Mouse (Mus musculus): Measurements from ENCODE around the gene Ptprm.

Ptprm gene

DNA sequence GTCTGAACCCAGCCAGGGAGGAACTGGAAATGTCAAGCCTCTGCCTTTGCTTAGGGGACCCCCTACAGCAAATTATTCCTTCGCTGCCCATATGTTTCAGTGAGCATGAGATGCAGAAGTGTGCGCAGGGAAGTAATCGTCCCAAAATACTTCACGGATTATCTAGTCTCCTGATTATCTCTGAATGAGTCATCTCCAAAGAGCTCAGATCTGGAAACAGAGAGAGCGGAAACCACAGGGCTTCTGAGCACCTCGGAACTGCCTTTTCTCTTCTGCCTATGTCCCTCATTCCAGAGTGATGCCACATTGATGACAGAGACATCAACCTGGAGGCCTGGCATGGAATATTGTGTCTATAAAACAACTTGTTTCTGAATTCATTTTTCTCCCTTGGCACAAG is 11.3 kb downstream of the Ptprm start:
- no peak for DNase-seq

DNA sequence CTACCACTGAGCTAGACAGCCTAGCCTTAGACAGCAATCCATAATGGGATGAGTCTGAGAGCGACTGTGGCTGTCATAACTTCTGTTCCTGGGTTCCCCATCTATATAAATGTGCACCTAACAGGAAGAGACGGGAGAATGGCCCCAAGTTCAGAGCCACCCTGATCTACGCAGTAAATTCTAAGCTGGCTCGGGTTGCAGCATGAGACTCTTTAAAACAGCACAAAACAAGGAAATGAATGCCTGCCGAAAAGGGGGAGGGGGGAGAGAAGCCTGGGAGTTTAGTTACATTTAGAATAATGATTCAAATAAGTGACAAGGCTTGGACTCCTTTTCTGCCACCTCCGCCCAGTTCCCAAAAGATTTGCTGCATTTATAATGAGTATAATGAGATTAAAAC is 13.9 kb downstream of the Ptprm start:
- no peak for DNase-seq

DNA sequence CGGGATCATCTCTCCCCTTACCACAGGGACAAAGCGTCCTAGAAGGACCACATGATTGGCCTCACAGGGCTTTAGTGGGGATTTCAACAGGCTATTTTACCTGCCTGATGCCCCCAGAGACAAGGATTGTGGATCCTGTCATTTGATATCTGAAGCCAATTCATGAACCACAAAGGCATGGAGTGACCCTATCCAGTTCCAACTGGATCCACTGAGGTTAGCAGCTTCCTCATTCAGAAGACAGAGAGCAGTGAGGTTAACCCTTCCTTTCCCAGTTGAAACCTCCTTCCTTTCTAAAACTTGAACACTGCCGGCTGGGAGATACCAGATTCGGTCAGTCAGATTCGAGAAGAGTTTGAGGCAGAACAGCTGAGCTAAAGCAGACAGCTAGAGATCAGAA is 14.7 kb downstream of the Ptprm start:
- no peak for DNase-seq

DNA sequence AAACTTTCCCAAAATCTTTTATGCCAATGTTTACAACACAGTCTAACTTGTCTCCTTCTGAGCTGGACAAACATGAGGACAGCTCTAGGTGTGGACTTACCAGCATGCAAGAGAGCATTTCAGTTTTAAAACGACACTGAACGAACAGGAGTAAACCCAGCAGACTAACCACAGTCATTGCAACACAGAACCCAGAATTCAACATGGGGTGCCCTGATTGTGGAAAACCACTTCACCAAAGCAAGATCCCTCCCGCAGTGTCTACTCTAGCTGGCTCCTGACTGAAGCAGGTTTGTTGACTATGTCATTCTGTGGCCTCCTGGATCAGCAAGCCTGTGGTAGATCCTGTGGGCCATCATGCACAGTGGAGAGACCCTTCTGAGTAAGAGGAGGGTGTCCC is 19.9 kb downstream of the Ptprm start:
- no peak for DNase-seq

DNA sequence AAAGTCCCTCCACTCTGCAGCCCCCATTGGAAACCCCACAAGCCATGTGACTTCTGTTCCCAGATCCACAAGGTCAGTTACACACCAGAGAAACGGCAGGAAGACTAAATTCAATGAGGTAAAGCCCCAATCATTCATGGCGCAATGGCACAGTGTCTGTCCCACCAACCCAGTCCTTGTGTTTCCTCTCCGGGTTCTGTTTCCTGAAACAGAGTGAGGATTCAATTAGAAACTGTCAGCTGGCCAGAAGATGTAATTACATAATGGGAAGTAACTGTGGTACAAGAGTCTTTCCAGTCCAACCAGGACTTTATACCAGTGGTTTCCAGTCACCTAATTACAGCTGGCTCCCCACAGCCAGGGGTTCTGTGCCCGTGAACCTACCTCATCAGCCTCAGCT is 24.8 kb downstream of the Ptprm start:
- no peak for DNase-seq

DNA sequence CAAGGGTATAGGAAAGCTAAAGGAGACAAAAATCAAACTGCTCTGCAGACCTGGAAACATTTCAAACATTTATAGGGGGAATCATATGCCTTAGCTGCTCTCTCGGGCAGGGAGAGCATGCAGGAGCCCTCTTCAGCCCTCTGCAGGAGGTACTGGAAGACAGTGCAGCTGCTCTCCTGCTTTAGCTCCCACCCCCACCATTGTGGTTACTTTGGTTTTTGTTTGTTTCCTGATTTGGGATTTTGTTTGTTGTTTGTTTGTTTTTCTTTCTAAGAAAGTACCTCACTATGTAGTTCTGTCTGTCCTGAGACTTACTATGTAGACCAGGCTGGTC is 29.8 kb downstream of the Ptprm start:
- no peak for DNase-seq

DNA sequence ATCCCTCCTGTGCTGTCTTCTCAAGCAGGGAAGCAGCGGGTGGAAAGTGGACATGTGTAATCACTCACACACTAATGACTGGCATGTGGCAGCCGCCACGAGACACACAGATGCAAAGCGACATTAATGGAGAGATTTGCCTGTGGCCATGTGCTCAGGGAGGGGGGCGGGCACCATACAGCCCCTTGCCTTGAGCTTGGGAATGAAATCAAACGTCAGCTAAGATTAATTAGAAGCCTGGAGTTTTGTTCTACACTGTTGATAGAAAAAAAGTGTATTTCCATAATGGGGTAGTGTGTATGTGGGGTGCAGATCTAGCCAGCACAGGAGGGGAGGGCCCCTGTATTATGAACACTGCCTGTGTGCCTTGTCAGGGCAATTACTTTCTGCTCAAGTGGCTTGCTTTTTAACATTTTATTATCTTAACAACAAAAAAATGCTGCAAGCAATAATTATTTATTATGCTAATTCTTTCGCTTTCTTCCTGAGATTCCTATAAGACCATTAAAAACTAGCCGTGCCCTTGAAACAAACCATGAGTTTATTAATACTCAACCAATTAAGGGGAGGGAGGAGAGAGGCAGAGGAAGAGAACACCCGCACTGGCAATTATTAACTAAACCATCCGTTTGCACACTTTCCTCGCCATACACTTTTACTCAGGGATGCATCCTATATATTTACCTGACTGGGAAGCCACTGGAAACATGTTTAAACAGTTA is 30.3 kb downstream of the Ptprm start:
- DNase-seq = no peak

DNA sequence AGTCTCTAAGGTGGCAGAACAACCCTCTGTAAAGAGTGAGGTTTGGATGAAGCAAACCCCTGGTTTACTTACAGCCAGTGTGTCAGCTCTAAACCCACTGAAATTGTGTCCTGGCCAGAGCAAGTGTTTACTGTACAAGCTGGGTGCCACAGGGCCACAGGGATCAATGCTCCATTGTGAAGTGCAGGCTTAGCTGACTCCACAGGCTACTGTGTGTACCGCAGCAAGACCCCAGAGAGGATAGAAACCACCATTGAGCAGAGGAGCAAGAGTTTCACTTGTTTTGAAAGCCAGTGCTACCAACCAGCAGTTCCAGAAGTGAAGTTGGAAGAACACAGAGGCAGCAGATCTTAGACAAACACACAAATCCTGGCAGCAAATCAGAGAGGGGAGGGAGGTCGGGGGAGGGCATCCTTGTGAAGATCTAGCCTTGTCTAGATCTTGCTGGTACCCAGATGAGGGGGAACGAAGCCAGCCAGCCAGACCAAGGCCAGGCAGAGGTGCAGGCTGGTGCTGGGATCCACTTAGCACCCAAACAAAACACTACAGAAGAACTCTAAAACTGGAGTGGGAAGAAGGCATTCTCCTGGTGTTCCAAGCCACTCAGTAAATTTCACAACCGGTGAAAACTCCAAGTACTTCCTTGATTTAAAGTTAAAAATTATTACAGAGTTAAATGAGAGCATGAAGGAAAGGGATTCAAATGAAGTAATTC is 39.6 kb downstream of the Ptprm start:
- DNase-seq = no peak

DNA sequence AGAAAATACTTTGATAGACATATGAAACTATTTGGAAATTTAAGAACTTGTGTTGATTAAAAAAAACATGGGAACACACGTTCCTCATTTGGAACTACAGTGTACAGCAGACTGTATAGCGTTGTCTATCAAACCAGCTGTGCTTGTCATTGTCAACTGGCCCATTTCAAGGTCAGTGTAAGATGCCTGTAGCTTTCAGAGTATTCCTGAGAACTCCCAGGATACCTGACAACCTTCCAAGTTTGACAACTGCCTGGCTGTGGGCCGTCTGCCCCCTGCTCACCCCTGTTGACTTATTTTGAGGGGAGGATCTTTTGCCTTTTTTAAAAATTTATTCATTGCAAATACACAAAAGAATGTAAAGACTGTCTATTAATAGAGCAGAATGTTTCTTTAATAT is 45.8 kb downstream of the Ptprm start:
- DNase-seq = no peak

DNA sequence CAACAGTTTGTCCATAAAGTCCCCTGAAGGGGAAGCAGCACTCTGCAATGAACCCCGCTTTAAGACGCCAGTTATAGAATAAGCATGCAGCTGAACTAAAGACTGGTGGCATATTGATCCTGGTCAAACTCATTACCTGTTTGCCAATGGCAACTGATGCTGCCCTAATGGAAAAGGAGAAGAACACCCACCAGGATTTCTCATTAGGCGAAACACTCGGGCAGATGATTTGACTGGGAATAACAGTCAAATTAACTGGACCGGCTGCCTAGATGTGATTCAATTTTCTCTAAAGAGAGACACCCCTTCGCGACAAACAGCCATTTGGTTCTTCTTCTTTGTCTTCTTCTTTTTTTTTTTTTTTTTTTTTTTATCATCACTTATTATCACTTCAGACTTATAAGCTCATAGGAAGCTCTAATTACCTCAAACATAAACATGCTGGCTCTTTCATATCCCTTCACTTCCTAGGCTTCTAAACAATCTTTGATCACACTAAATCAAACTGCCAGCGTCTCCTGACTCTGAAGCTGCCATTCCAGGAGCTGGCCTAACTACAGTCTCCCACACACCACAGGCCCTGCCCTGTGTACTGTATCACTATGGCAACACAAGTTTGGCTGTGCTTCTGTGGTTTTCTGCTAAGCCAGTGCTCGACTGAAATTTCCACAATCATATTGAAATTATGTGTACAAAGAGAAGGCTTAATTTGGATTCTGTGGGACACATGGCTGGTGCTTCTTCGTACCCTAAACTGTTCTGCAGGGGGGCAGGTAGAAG is 48.0 kb downstream of the Ptprm start:
- DNase-seq = no peak

DNA sequence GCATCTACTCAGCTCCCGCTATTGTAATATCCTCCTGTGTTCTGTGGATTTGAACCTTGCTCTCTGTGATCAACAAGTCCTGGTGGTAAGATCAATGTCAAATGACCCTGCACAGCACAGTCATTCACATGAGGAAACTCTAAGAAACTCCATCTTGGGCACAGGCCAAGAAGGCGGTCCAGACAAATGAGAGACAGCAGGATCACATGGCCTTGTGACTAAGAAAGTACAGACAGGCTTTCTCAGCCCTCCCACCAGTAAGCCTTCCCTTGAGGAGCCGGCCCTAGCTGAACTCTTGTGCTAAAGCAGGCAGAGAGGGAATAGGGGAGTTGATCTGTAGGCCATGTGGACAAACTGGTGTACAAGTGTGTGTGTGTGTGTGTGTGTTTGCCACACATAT is 49.4 kb downstream of the Ptprm start:
- DNase-seq = no peak

DNA sequence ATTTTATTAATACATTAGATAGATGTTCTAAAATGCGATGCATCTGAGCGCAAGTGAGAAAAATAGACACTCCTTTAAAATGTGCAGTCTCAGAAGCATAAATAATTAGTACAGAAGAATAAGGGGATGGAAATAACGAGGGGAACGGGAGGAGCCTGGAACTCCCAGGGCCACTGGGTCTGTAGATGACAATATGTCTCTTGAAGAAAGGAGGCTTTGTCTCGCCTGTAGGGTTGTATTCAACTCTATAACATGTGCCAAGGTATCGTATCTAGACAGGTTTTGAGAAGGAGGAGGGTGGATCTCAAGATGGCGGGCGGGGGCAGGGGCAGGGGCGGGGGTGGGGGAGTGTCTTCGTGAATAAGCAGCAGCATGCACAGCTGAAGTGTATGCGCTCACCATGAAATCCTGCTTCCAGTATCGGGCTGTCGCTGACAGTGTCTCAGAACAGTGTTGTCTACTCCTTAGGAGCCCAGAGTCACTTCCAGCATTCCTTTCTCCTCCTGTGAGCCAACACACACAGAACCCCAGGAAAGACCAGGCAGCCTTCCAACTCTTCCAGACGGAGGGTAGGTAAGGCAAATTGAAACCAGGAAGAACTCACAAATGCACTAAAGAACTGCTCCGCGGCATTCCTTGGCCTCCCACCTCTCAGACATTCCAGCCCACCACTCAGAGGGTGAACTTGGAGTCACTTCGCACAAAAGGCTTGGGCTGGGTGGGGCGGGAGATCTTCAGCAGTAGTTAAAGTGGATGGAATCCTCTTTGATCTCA is 50.7 kb downstream of the Ptprm start:
- DNase-seq = no peak

DNA sequence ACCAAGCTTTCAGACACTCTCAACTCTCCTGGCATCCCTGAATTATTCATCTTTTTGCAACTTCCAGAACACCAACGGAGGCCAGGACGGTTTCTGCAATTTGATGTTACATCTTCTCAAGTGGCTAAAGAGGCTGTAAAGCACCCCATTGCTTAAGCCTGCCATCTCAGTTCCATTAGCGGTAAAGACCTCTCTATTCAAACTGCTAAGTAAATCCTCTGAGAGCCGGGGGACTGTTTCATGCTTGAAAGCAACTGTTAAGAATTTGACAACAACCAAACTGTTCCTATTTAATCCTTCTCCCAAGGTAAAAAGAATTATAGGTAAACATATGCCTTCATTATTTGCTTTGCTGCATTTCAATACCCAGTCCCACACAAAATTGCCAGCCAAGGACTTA is 51.7 kb downstream of the Ptprm start:
- no peak for DNase-seq

DNA sequence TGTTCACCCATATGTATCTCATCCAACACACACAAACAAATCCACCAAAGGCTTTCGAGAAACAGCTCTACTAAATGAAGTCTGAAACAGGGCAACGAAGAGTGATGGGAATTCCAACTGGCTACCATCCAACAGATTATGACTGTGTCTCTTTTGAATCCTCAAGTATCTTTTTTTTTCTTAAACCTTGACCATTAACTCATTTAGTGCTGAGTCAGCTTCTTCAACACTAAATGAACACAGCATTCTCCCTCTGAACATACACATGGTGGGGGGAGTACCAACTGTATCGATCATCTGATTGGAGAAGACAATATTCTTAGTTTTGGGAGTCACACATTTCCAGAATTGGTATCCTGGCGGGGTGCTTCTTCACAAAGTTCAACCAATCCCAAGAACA is 52.2 kb downstream of the Ptprm start:
- DNase-seq = no peak

DNA sequence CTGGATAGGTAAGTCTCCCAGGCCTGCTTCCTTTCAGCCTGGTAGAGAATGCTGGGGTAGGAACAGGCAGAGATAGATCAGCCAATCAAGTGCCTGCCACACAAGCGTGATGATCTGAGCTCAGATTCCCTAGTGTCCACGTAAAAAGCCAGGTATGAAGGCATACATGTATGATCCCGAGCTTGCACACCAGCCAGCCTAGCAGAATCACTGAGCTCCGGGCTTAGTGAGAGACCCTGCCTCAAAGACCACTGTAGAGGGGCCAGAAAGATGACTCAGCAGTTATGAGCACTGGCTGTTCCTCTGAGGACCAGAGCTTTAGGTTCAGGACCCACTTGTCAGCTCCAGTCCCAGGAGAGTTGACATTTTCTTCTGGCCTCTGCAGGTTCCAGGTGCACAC is 52.9 kb downstream of the Ptprm start:
- DNase-seq = no peak

DNA sequence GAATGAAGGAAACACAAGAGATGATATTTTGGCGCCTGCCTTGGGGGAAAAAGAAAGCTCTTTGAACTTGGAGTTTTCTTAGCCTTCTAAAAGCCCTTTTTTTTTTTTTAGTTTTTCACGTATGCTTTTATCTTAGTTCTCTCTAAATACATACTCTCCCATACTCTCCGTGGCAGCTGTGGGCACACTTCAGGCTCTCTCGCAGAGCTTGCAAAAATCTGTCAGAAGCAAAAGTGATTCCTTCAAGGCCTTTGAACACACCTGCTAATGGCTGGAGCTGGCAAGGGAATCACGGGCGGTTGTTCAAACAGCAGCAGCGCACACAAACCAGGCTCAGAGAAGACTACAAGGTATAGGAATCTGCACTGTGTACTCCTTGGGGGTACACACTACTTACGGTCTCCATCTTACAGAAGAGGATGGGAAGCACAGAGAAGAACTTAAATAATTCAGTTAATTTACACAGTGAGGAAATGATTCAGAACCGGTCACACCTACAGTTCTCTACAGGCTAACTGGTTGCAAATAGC is 55.9 kb downstream of the Ptprm start:
- DNase-seq = no peak

DNA sequence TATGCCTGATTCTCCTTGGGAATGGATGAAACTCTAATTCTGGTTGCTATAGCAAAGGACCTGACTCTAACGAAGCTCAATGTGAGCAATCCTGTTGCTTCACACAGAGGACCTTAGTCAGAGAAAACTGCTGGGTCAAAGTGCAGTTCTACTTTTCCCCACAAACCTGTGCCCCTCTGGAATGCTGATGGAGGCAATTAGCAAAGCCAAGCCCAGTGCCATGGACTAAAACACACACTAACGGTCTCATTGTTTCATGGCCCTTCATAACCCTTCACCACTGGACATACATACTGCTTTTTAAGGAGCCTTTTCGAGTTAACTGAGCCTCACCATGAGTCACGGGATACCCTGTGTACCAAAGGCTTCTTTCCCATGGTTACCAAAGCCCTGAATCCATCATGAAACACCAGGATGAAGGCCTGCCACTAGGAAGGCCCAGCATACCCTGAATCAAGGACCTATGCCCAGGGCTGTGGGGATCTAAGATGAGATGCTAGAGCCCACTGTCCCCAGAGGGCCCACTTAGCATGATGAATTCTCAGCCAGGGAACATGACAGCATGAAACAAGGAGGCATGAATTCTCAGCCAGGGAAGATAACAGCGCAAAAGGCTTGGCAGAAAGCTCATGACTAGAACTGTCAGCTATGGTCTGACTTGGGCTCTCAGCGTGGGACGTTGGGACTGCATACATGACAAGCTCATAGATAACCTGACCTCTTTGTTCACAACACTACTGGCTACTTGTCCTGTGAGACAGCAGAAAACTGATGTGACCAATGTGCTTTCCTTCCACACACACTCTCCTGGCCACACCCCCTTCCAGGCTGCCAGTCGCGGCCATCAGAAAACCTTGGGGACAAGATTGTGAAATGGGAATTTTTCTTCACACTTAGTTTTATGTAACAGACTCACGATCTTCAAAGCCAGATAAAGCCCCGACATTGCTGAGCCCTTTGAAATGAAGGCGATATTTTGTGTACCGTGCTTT is 57.4 kb downstream of the Ptprm start:
- DNase-seq = no peak

DNA sequence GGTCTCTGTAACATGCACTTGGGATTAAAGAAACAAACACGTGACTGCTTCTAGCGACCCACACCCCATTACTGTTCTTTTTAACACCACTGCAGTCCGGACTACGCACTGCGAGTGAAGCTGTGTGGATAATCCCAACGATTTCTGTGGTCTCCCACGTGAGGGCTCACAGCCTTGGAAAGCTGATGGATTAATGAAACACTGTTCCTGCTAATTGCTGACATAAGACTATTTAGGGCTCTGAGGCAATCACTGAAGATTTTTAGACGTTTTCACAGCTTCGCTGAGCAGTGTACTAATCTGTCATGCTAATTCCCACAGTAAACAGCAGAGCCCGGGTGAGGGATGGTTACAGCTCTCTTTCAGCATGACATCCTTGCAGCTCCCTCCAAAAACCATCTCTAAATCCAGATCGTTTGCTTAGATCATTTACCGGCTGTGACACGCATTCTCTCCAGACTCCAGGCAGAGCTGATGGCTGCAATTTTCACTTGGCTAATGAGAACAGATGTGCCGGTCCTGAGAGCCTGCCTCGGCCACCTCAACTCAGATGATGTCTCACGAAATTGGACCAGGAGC is 63.5 kb downstream of the Ptprm start:
- no peak for DNase-seq

DNA sequence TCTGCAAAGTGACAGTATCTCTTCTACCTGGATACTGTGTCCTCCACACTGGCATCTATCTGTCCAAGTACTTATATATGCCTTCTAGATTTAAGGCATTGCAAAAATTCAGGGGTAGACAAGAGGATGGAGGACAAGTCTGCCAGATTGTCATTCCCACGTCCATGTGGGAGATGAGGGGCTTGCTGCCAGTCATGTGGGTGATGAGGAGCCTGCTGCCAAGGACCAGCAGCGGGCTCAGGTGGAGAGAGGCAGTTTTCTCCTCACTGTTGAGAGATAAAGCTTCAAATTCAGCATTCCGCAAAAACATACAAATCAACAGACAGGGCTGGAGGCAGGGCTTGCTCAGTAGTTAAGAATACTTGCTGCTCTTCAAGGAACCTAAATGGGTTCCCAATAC is 66.8 kb downstream of the Ptprm start:
- no peak for DNase-seq

DNA sequence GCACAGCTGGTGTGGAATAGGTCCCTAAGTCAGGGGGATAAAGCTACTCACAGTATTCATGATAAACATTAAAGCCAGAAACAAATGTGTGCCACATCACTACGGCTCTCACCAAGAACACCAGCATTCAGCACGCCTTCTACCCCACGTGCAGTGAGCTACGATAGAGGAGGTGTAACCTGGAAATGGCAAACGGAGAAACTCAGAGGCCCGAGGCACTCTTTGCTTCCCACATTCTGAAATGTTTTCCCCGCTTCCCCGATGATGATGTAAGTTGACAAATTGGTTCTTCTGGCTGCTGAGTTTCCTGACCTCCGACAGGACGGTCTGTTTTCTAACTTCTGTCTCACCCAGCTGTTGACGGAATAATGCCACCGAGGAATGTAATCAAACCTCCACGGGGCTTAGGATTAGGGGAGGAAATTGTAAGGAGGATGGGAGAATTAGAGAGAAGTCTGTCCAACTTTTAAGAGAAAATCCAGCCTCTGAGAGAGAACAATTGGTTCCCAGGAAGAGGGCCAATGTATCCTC is 72.6 kb downstream of the Ptprm start:
- no peak for DNase-seq
